Mouse (Mus musculus): ENCODE results near the gene Tdrd1. TPM values are rescaled to one million over a fixed set of nuclear protein-coding genes. Genes with fewer than 3 reads are reported as not detected.

Gene Tdrd1
- polyA plus RNA-seq, 1 experiment, result not detected

GRCm38 (mm10) chr19:56908472-56909270, 82.7 kb downstream of the Tdrd1 start:
- H3ac ChIP-seq (ENCODE audit: control insufficient read depth, insufficient read length), result no peak overlapping the region
- H3K79me2 ChIP-seq (ENCODE audit: control insufficient read depth, insufficient read depth), result no peaks in the 10 kb centered on the region
- no peak overlapping the region for H3K4me2 ChIP-seq (ENCODE audit: low read depth)
- no peaks in the 10 kb centered on the region for H3K36me3 ChIP-seq (ENCODE audit: control insufficient read depth, insufficient read depth)
- no peaks in the 10 kb centered on the region for H3K27me3 ChIP-seq (ENCODE audit: control insufficient read depth, insufficient read depth, insufficient read length)
- H3K4me3 ChIP-seq, result no peak overlapping the region
- TF ChIP-seq TCF12 (IDR thresholded peaks at IDR 0.05; ENCODE audit: insufficient read depth, poor library complexity, severe bottlenecking) (no peak), MYOD1 (IDR thresholded peaks at IDR 0.05; ENCODE audit: control insufficient read depth in 1 of 3, insufficient read length in 2 of 3, low read depth in 2 of 3) (no peak), POLR2AphosphoS2 (IDR thresholded peaks at IDR 0.05; ENCODE audit: insufficient read length, low read depth) (peak; percentile 13), E2F4 (IDR thresholded peaks at IDR 0.05; ENCODE audit: insufficient read depth) (no peak), REST (IDR thresholded peaks at IDR 0.05; ENCODE audit: insufficient read depth, insufficient read length) (no peak)

GRCm38 (mm10) chr19:56910561-56910960, 84.6 kb downstream of the Tdrd1 start:
- no peaks in the 10 kb centered on the region for H3K27me3 ChIP-seq (ENCODE audit: control insufficient read depth, insufficient read depth, insufficient read length)
- TF ChIP-seq MAX (IDR thresholded peaks at IDR 0.05; ENCODE audit: low read depth), result no peak
- no peak for TF ChIP-seq POLR2A (IDR thresholded peaks at IDR 0.05; ENCODE audit: insufficient read length, low read depth)
- no peak for TF ChIP-seq E2F4 (IDR thresholded peaks at IDR 0.05; ENCODE audit: insufficient read depth)
- TF ChIP-seq TCF12 (IDR thresholded peaks at IDR 0.05; ENCODE audit: insufficient read depth, poor library complexity, severe bottlenecking), result no peak
- TF ChIP-seq CEBPB (IDR thresholded peaks at IDR 0.05; ENCODE audit: insufficient read depth, poor library complexity, severe bottlenecking), result no peak
- TF ChIP-seq MYOD1 (IDR thresholded peaks at IDR 0.05; ENCODE audit: control insufficient read depth in 1 of 3, insufficient read length in 2 of 3, low read depth in 2 of 3), result no peak
- no peak for TF ChIP-seq MYOG (IDR thresholded peaks at IDR 0.05; ENCODE audit: control insufficient read depth in 1 of 3, insufficient read depth in 1 of 3, insufficient read length in 2 of 3, low read depth in 2 of 3)
- TF ChIP-seq TCF3 (IDR thresholded peaks at IDR 0.05; ENCODE audit: insufficient read length, low read depth), result no peak
- TF ChIP-seq USF1 (IDR thresholded peaks at IDR 0.05; ENCODE audit: low read depth), result no peak
- TF ChIP-seq SRF (IDR thresholded peaks at IDR 0.05; ENCODE audit: control insufficient read depth, insufficient read length, low read depth), result no peak
- TF ChIP-seq REST (IDR thresholded peaks at IDR 0.05; ENCODE audit: insufficient read depth, insufficient read length), result no peak
- no peak for TF ChIP-seq POLR2AphosphoS2 (IDR thresholded peaks at IDR 0.05; ENCODE audit: insufficient read length, low read depth)
- no peak overlapping the region for H3K4me2 ChIP-seq (ENCODE audit: low read depth)
- H3K79me2 ChIP-seq (ENCODE audit: control insufficient read depth, insufficient read depth), result no peaks in the 10 kb centered on the region
- H3K36me3 ChIP-seq (ENCODE audit: control insufficient read depth, insufficient read depth), result peaks cover 4% of the 10 kb centered on the region
- H3ac ChIP-seq (ENCODE audit: control insufficient read depth, insufficient read length), result no peak overlapping the region
- H3K4me3 ChIP-seq, result no peak overlapping the region

- TF ChIP-seq TCF3 (IDR thresholded peaks at IDR 0.05; ENCODE audit: insufficient read length, low read depth), result no peak
- no peak for TF ChIP-seq POLR2AphosphoS2 (IDR thresholded peaks at IDR 0.05; ENCODE audit: insufficient read length, low read depth)
- TF ChIP-seq TCF12 (IDR thresholded peaks at IDR 0.05; ENCODE audit: insufficient read depth, poor library complexity, severe bottlenecking), result no peak
- TF ChIP-seq MAX (IDR thresholded peaks at IDR 0.05; ENCODE audit: low read depth), result no peak
- TF ChIP-seq CEBPB (IDR thresholded peaks at IDR 0.05; ENCODE audit: insufficient read depth, poor library complexity, severe bottlenecking), result no peak
- TF ChIP-seq SRF (IDR thresholded peaks at IDR 0.05; ENCODE audit: control insufficient read depth, insufficient read length, low read depth), result no peak
- TF ChIP-seq REST (IDR thresholded peaks at IDR 0.05; ENCODE audit: insufficient read depth, insufficient read length), result no peak
- no peak for TF ChIP-seq MYOD1 (IDR thresholded peaks at IDR 0.05; ENCODE audit: control insufficient read depth in 1 of 3, insufficient read length in 2 of 3, low read depth in 2 of 3)
- no peak for TF ChIP-seq E2F4 (IDR thresholded peaks at IDR 0.05; ENCODE audit: insufficient read depth)
- no peak for TF ChIP-seq USF1 (IDR thresholded peaks at IDR 0.05; ENCODE audit: low read depth)
- TF ChIP-seq POLR2A (IDR thresholded peaks at IDR 0.05; ENCODE audit: insufficient read length, low read depth), result no peak
- TF ChIP-seq MYOG (IDR thresholded peaks at IDR 0.05; ENCODE audit: control insufficient read depth in 1 of 3, insufficient read depth in 1 of 3, insufficient read length in 2 of 3, low read depth in 2 of 3), result no peak
These were observed 87.8 kb downstream of the Tdrd1 start for GRCm38 (mm10) chr19:56913761-56914160.

GRCm38 (mm10) chr19:56914658-56915057, 88.6 kb downstream of the Tdrd1 start:
- Histone ChIP-seq H3K79me2 (ENCODE audit: control insufficient read depth, insufficient read depth) (no peaks in the 10 kb centered on the region), H3ac (ENCODE audit: control insufficient read depth, insufficient read length) (no peak overlapping the region), H3K4me2 (ENCODE audit: low read depth) (no peak overlapping the region), H3K4me3 (no peak overlapping the region), H3K27me3 (ENCODE audit: control insufficient read depth, insufficient read depth, insufficient read length) (no peaks in the 10 kb centered on the region), H3K36me3 (ENCODE audit: control insufficient read depth, insufficient read depth) (peaks cover 8% of the 10 kb centered on the region)
- TF ChIP-seq POLR2AphosphoS2 (IDR thresholded peaks at IDR 0.05; ENCODE audit: insufficient read length, low read depth) (no peak), USF1 (IDR thresholded peaks at IDR 0.05; ENCODE audit: low read depth) (no peak), MAX (IDR thresholded peaks at IDR 0.05; ENCODE audit: low read depth) (no peak), CEBPB (IDR thresholded peaks at IDR 0.05; ENCODE audit: insufficient read depth, poor library complexity, severe bottlenecking) (no peak), TCF3 (IDR thresholded peaks at IDR 0.05; ENCODE audit: insufficient read length, low read depth) (no peak), E2F4 (IDR thresholded peaks at IDR 0.05; ENCODE audit: insufficient read depth) (no peak), REST (IDR thresholded peaks at IDR 0.05; ENCODE audit: insufficient read depth, insufficient read length) (no peak)

More at GRCm38 (mm10) chr19:56913761-56914160, 87.8 kb downstream of the Tdrd1 start:
- Histone ChIP-seq H3K79me2 (ENCODE audit: control insufficient read depth, insufficient read depth) (no peaks in the 10 kb centered on the region), H3K36me3 (ENCODE audit: control insufficient read depth, insufficient read depth) (peaks cover 8% of the 10 kb centered on the region), H3K27me3 (ENCODE audit: control insufficient read depth, insufficient read depth, insufficient read length) (no peaks in the 10 kb centered on the region), H3K4me3 (no peak overlapping the region), H3K4me2 (ENCODE audit: low read depth) (no peak overlapping the region), H3ac (ENCODE audit: control insufficient read depth, insufficient read length) (no peak overlapping the region)

GRCm38 (mm10) chr19:56915084-56915483, 89.1 kb downstream of the Tdrd1 start:
- Histone ChIP-seq H3K27me3 (ENCODE audit: control insufficient read depth, insufficient read depth, insufficient read length) (no peaks in the 10 kb centered on the region), H3K4me2 (ENCODE audit: low read depth) (no peak overlapping the region), H3K4me3 (no peak overlapping the region), H3K36me3 (ENCODE audit: control insufficient read depth, insufficient read depth) (peaks cover 8% of the 10 kb centered on the region), H3K79me2 (ENCODE audit: control insufficient read depth, insufficient read depth) (no peaks in the 10 kb centered on the region), H3ac (ENCODE audit: control insufficient read depth, insufficient read length) (no peak overlapping the region)
- no peak for TF ChIP-seq MYOG (IDR thresholded peaks at IDR 0.05; ENCODE audit: control insufficient read depth in 1 of 3, insufficient read depth in 1 of 3, insufficient read length in 2 of 3, low read depth in 2 of 3)
- TF ChIP-seq SRF (IDR thresholded peaks at IDR 0.05; ENCODE audit: control insufficient read depth, insufficient read length, low read depth), result no peak
- TF ChIP-seq TCF12 (IDR thresholded peaks at IDR 0.05; ENCODE audit: insufficient read depth, poor library complexity, severe bottlenecking), result no peak
- TF ChIP-seq E2F4 (IDR thresholded peaks at IDR 0.05; ENCODE audit: insufficient read depth), result no peak
- TF ChIP-seq POLR2A (IDR thresholded peaks at IDR 0.05; ENCODE audit: insufficient read length, low read depth), result no peak
- TF ChIP-seq USF1 (IDR thresholded peaks at IDR 0.05; ENCODE audit: low read depth), result no peak
- TF ChIP-seq CEBPB (IDR thresholded peaks at IDR 0.05; ENCODE audit: insufficient read depth, poor library complexity, severe bottlenecking), result no peak
